ENCODE assay signal across 8 mouse cellular contexts in genomic region chr12:41023511-41024421, GRCm38 (mm10). TPM values are rescaled to one million over a fixed set of nuclear protein-coding genes. Genes with fewer than 3 reads are reported as not detected.
DNase-seq lines count a peak whose midpoint lies in the region; ATAC-seq and TF ChIP-seq lines count a peak whose summit lies in the region.

Gene Immp2l, plus strand, starts transcription at chr12:41024090.

- H3K4me2 ChIP-seq in heart, embryonic 11.5 days: peak within 1 kb of the TSS; percentile 77
- peak within 1 kb of the TSS; percentile 83 for H3K4me2 ChIP-seq in kidney, embryonic 16.5 days (replicated peaks; ENCODE audit: low read depth, low read length)
- H3K4me2 ChIP-seq in myocyte (ENCODE audit: low read depth): peak within 1 kb of the TSS; percentile 88

- H3K9ac ChIP-seq in heart, embryonic 11.5 days (ENCODE audit: low read depth, low read length): peak within 1 kb of the TSS; percentile 80
- peak within 1 kb of the TSS; percentile 90 for H3K9ac ChIP-seq in kidney, embryonic 16.5 days (replicated peaks; ENCODE audit: low read length)
- peak within 1 kb of the TSS; percentile 92 for H3K9ac ChIP-seq in liver, adult 2 months (ENCODE audit: low read depth, low read length)

- H3K9me3 ChIP-seq in erythroblast, embryonic 14.5 days (ENCODE audit: control insufficient read depth, low read length): no peaks in the 10 kb centered on the region
- H3K9me3 ChIP-seq in heart, embryonic 11.5 days (replicated peaks; ENCODE audit: control insufficient read depth, low read length): no peaks in the 10 kb centered on the region
- no peaks in the 10 kb centered on the region for H3K9me3 ChIP-seq in kidney, embryonic 16.5 days (ENCODE audit: low read length)

- DNase-seq in brain, embryonic 14.5 days (ENCODE audit: low read depth): peak; percentile 95
- DNase-seq in liver, adult 2 months (ENCODE audit: extremely low read depth, low read depth, low spot score): peak; percentile 91
- peak; percentile 98 for DNase-seq in splenic B cell, adult 2 months (ENCODE audit: low read depth, low spot score)

- peak; percentile 72 for TF ChIP-seq POLR2A in brain, embryonic 14.5 days (IDR thresholded peaks at IDR 0.05; ENCODE audit: borderline replicate concordance, extremely low read depth, insufficient read depth, insufficient read length, poor library complexity, severe bottlenecking)
- peak; percentile 85 for TF ChIP-seq POLR2A in liver, adult 2 months (IDR thresholded peaks at IDR 0.05; ENCODE audit: extremely low read depth, insufficient read depth, low read length)
- TF ChIP-seq POLR2A in myocyte (IDR thresholded peaks at IDR 0.05; ENCODE audit: insufficient read length, low read depth): peak; percentile 80

- no peaks in the 10 kb centered on the region for H3K79me2 ChIP-seq in C2C12 (ENCODE audit: control insufficient read depth, insufficient read depth)
- no peaks in the 10 kb centered on the region; the same call in 1 of the 2 replicates for H3K79me2 ChIP-seq in liver, adult 2 months (ENCODE audit: control insufficient read depth, insufficient read depth, low read length)
- H3K79me2 ChIP-seq in myocyte (ENCODE audit: control insufficient read depth, insufficient read depth): no peaks in the 10 kb centered on the region

- no peaks in the 10 kb centered on the region for H3K79me3 ChIP-seq in C2C12 (ENCODE audit: low read depth)

- TF ChIP-seq CTCF in C2C12 (IDR thresholded peaks at IDR 0.05; ENCODE audit: control insufficient read depth, insufficient read depth, insufficient read length): no peak
- no peak for TF ChIP-seq CTCF in brain, embryonic 14.5 days (IDR thresholded peaks at IDR 0.05; ENCODE audit: borderline replicate concordance, extremely low read depth, insufficient read depth, insufficient read length)
- TF ChIP-seq CTCF in liver, adult 2 months (IDR thresholded peaks at IDR 0.05; ENCODE audit: low read depth, low read length): no peak

- H3K36me3 ChIP-seq in C2C12 (ENCODE audit: control insufficient read depth, insufficient read depth): no peaks in the 10 kb centered on the region
- peaks cover 5% of the 10 kb centered on the region for H3K36me3 ChIP-seq in erythroblast, embryonic 14.5 days (ENCODE audit: control insufficient read depth)
- no peaks in the 10 kb centered on the region for H3K36me3 ChIP-seq in heart, embryonic 11.5 days (ENCODE audit: control insufficient read depth, insufficient read depth, low read length)
- H3K36me3 ChIP-seq in kidney, embryonic 16.5 days (ENCODE audit: insufficient read depth, low read length): no peaks in the 10 kb centered on the region
- peaks cover 2% of the 10 kb centered on the region; the same call in 1 of the 2 replicates for H3K36me3 ChIP-seq in liver, adult 2 months (ENCODE audit: control insufficient read depth, insufficient read depth, low read length)
- no peaks in the 10 kb centered on the region for H3K36me3 ChIP-seq in myocyte (ENCODE audit: control insufficient read depth, insufficient read depth)
- no peaks in the 10 kb centered on the region for H3K36me3 ChIP-seq in splenic B cell, adult 2 months (ENCODE audit: control insufficient read depth, insufficient read depth, low read length, poor library complexity, severe bottlenecking)

- H3K27me3 ChIP-seq in C2C12 (ENCODE audit: control insufficient read depth, insufficient read depth, insufficient read length): no peaks in the 10 kb centered on the region
- H3K27me3 ChIP-seq in erythroblast, embryonic 14.5 days (ENCODE audit: control insufficient read depth): no peaks in the 10 kb centered on the region
- H3K27me3 ChIP-seq in heart, embryonic 11.5 days (ENCODE audit: control insufficient read depth, insufficient read depth, low read length): no peaks in the 10 kb centered on the region
- H3K27me3 ChIP-seq in kidney, embryonic 16.5 days (ENCODE audit: insufficient read depth, low read length): no peaks in the 10 kb centered on the region
- no peaks in the 10 kb centered on the region for H3K27me3 ChIP-seq in liver, adult 2 months (ENCODE audit: control insufficient read depth, insufficient read depth, low read length)
- H3K27me3 ChIP-seq in myocyte (ENCODE audit: control insufficient read depth, insufficient read depth, insufficient read length): no peaks in the 10 kb centered on the region
- H3K27me3 ChIP-seq in splenic B cell, adult 2 months (ENCODE audit: control insufficient read depth, insufficient read depth, low read length, poor library complexity, severe bottlenecking): no peaks in the 10 kb centered on the region

- WGBS in heart, embryonic 11.5 days (ENCODE audit: insufficient replicate concordance): 3% methylated on average over 53 of the region's 68 CpGs
- 3% methylated on average over 67 of the region's 68 CpGs for WGBS in kidney, embryonic 16.5 days
- WGBS in liver, adult 2 months: 2% methylated on average over 68 of the region's 68 CpGs

- H3K4me3 ChIP-seq in C2C12 (ENCODE audit: insufficient read depth, poor library complexity, severe bottlenecking) (peak within 1 kb of the TSS; percentile 48), myocyte (peak within 1 kb of the TSS; percentile 41)
- peak within 1 kb of the TSS; percentile 97 for H3K4me3 ChIP-seq in erythroblast, embryonic 14.5 days (replicated peaks)
- peak within 1 kb of the TSS; percentile 73 for H3K4me3 ChIP-seq in heart, embryonic 11.5 days (ENCODE audit: low read depth, low read length)
- peak within 1 kb of the TSS; percentile 74 for H3K4me3 ChIP-seq in kidney, embryonic 16.5 days (ENCODE audit: low read length)
- H3K4me3 ChIP-seq in liver, adult 2 months (ENCODE audit: insufficient read depth, low read depth, low read length): peak within 1 kb of the TSS; percentile 94

- H3ac ChIP-seq in C2C12 (ENCODE audit: control insufficient read depth, insufficient read length, low read depth) (peak within 1 kb of the TSS; percentile 50), myocyte (ENCODE audit: control insufficient read depth, insufficient read length) (peak within 1 kb of the TSS; percentile 5)

- peaks cover 38% of the 10 kb centered on the region for H3K4me1 ChIP-seq in erythroblast, embryonic 14.5 days (ENCODE audit: control insufficient read depth)
- H3K4me1 ChIP-seq in heart, embryonic 11.5 days (ENCODE audit: control insufficient read depth, insufficient read depth, low read length): no peaks in the 10 kb centered on the region
- H3K4me1 ChIP-seq in kidney, embryonic 16.5 days (ENCODE audit: insufficient read depth, low read length): 0 out of 2 replicates have a peak, but pooled peaks cover 3% of the 10 kb centered on the region
- H3K4me1 ChIP-seq in liver, adult 2 months (ENCODE audit: control insufficient read depth, insufficient read depth, low read length): peaks cover 8% of the 10 kb centered on the region

- H3K27ac ChIP-seq in heart, embryonic 11.5 days (ENCODE audit: low read depth, low read length): peak within 1 kb of the TSS; percentile 35; the same call in 1 of the 2 replicates
- no peak within 1 kb of the TSS for H3K27ac ChIP-seq in kidney, embryonic 16.5 days (ENCODE audit: low read length)
- H3K27ac ChIP-seq in liver, adult 2 months (replicated peaks; ENCODE audit: insufficient read depth, low read depth, low read length): peak within 1 kb of the TSS; percentile 100

- ATAC-seq in heart, embryonic 11.5 days (replicated peaks; ENCODE audit: insufficient number of reproducible peaks, low FRiP score, low TSS enrichment): peak; percentile 98
- peak; percentile 98 for ATAC-seq in kidney, embryonic 16.5 days (ENCODE audit: low FRiP score, low TSS enrichment)

TF ChIP-seq in C2C12, 6 proteins besides CTCF, POLR2A, EP300 and RAD21:
- TF ChIP-seq USF1 (IDR thresholded peaks at IDR 0.05; ENCODE audit: low read depth) (no peak), MYOG (IDR thresholded peaks at IDR 0.05; ENCODE audit: control insufficient read depth, extremely low read depth, insufficient read length) (no peak), MAX (IDR thresholded peaks at IDR 0.05) (no peak), FOSL1 (IDR thresholded peaks at IDR 0.05; ENCODE audit: insufficient read depth, low read length, poor library complexity, severe bottlenecking) (no peak), CEBPB (IDR thresholded peaks at IDR 0.05; ENCODE audit: low read depth) (no peak), MYOD1 (IDR thresholded peaks at IDR 0.05; ENCODE audit: control insufficient read depth, insufficient read length, low read depth) (no peak)
TF ChIP-seq in C2C12: peak in this region for 0.

TF ChIP-seq in myocyte, 11 proteins besides CTCF, POLR2A, EP300 and RAD21:
- TF ChIP-seq USF1 (IDR thresholded peaks at IDR 0.05; ENCODE audit: low read depth): no peak
- TF ChIP-seq MYOD1 (IDR thresholded peaks at IDR 0.05; ENCODE audit: control insufficient read depth in 1 of 3, insufficient read length in 2 of 3, low read depth in 2 of 3): peak in 1 of 3 experiments; percentile 33
- no peak for TF ChIP-seq TCF12 (IDR thresholded peaks at IDR 0.05; ENCODE audit: insufficient read depth, poor library complexity, severe bottlenecking)
- peak; percentile 26 for TF ChIP-seq SRF (IDR thresholded peaks at IDR 0.05; ENCODE audit: control insufficient read depth, insufficient read length, low read depth)
- peak; percentile 65 for TF ChIP-seq POLR2AphosphoS2 (IDR thresholded peaks at IDR 0.05; ENCODE audit: insufficient read length, low read depth)
TF ChIP-seq in myocyte: peak in this region for 3.

RNA-seq across cellular contexts. Expression of gene Immp2l, which starts in this region (rescaled TPM):
- polyA plus RNA-seq in C2C12 (2012; fragmentation: generic; extraction: Trizol) (6.2 TPM), myocyte (2012; fragmentation: generic; extraction: Trizol) (9.6 TPM)
- 2.2 and 3.5 TPM in 2 replicates for polyA plus RNA-seq in brain, embryonic 14.5 days (2012; rRNA removed)
- polyA plus RNA-seq in erythroblast, embryonic 14.5 days (2012): 0.11 TPM in 1 of 2 replicates, not detected in the other
- polyA plus RNA-seq in heart, embryonic 11.5 days (2014; fragmentation: Nextera tagmentation; extraction: Ambion mirVana): 7.7 and 8.2 TPM in 2 replicates
- polyA plus RNA-seq in kidney, embryonic 16.5 days (2015; fragmentation: Nextera tagmentation; extraction: Ambion mirVana): 7.0 and 8.2 TPM in 2 replicates
- total RNA-seq in liver, adult 2 months (2014; rRNA removed): 78.5 and 133 TPM in 2 replicates
- 31.5 and 35.8 TPM in 2 replicates for polyA plus RNA-seq in liver, adult 2 months (2012; rRNA removed)

Comparison
In these comparisons a context has a peak if more than half of its experiments do, and no peak if none do; other contexts are left out.
1. H3K4me3 ChIP-seq: peak in every context shown above with its lines; median percentile 97 in erythroblast, embryonic 14.5 days; 94 in liver, adult 2 months; 74 in kidney, embryonic 16.5 days; 73 in heart, embryonic 11.5 days; 48 in C2C12; 41 in myocyte.